Mouse (Mus musculus): ENCODE results near the gene Siglec1. TPM values are rescaled to one million over a fixed set of nuclear protein-coding genes. Genes with fewer than 3 reads are reported as not detected.
"Not testable (repeated sequence)": the region's sequence is repeated elsewhere in the genome, so short reads cannot be mapped to it uniquely, and the experiment has no call there.

Siglec1 gene
- total and polyA plus RNA-seq, 2 experiments from 2014 or later = 0.27 to 1.4 TPM

- Histone ChIP-seq H3K4me2 (ENCODE audit: low read depth, low read length, poor library complexity, severe bottlenecking) (no peak overlapping the region), H3K4me1 (ENCODE audit: insufficient read depth, low read length) (peaks cover 2% of the 10 kb centered on the region; the same call in 1 of the 2 replicates), H3K27ac (ENCODE audit: low read depth, low read length) (no peak overlapping the region), H3K4me3 (ENCODE audit: low read depth, low read length) (no peak overlapping the region), H3K27me3 (ENCODE audit: insufficient read depth, low read length) (no peaks in the 10 kb centered on the region), H3K9me3 (ENCODE audit: low read length) (no peaks in the 10 kb centered on the region; the same call in 1 of the 2 replicates), H3K9ac (replicated peaks; ENCODE audit: low read length, poor library complexity, severe bottlenecking) (no peak overlapping the region), H3K36me3 (ENCODE audit: insufficient read depth, low read length) (no peaks in the 10 kb centered on the region)
- 70% methylated on average over 17 of the region's 17 CpGs for WGBS
- ATAC-seq (ENCODE audit: low FRiP score) = no peak
- TF ChIP-seq CTCF (IDR thresholded peaks at IDR 0.05) = no peak
- peak; percentile 10 for DNase-seq (ENCODE audit: low spot score)
Measured at GRCm38 (mm10) chr2:131037226-131037990, 49.2 kb downstream of the Siglec1 start.

- Histone ChIP-seq H3K27me3 (ENCODE audit: insufficient read depth, low read length) (no peaks in the 10 kb centered on the region), H3K4me2 (ENCODE audit: low read depth, low read length, poor library complexity, severe bottlenecking) (no peak overlapping the region), H3K9me3 (ENCODE audit: low read length) (no peaks in the 10 kb centered on the region; the same call in 1 of the 2 replicates), H3K9ac (replicated peaks; ENCODE audit: low read length, poor library complexity, severe bottlenecking) (no peak overlapping the region), H3K27ac (ENCODE audit: low read depth, low read length) (no peak overlapping the region), H3K4me1 (ENCODE audit: insufficient read depth, low read length) (peaks cover 2% of the 10 kb centered on the region; the same call in 1 of the 2 replicates), H3K4me3 (ENCODE audit: low read depth, low read length) (no peak overlapping the region), H3K36me3 (ENCODE audit: insufficient read depth, low read length) (no peaks in the 10 kb centered on the region)
- DNase-seq (ENCODE audit: low spot score) (no peak), ATAC-seq (ENCODE audit: low FRiP score) (no peak)
- no peak for TF ChIP-seq CTCF (IDR thresholded peaks at IDR 0.05)
Measured at GRCm38 (mm10) chr2:131036757-131037156, 49.8 kb downstream of the Siglec1 start.

DNA sequence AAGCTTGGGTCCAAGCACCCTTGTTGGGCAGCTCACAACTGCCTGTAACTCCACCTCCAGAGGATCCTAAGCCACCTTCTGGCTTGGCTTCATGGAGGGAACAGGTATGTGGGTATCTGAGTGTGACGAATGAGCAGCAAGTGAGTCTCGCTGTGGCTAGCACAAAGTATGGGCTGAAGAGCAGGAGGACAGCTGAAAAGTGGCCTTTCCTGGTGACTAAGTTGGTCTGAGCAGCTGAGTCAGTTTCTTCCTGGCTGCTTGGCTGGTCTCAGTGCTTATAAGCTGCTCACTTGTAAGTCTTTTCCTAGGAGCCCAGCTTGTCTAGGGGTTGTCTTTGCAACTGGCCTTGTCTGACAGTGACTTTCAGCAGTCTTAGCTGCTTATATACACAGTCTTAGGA is 50.2 kb downstream of the Siglec1 start:
- 87% methylated on average over 2 of the region's 2 CpGs for WGBS

DNA sequence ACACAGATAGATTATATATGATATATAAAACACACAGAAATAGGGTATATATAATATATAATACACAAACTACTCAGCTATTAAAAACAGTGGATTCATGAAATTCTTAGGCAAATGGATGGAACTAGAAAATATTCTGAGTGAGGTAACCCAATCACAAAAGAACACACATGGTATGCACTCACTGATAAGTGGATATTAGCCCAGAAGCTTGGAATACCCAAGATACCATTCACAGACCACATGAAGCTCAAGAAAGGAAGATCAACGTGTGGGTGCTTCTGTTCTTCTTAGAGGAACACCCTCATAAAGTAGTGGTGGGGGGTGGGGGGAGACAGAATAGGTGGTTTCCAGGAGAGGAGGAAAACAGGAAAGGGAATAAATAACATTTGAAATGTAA is 55.2 kb downstream of the Siglec1 start:
- not testable (repeated sequence) for H3K9me3 ChIP-seq (ENCODE audit: low read length); ATAC-seq (ENCODE audit: low FRiP score); H3K27ac ChIP-seq (ENCODE audit: low read depth, low read length); DNase-seq (ENCODE audit: low spot score); H3K27me3 ChIP-seq (ENCODE audit: insufficient read depth, low read length); H3K4me3 ChIP-seq (ENCODE audit: low read depth, low read length); H3K4me2 ChIP-seq (ENCODE audit: low read depth, low read length, poor library complexity, severe bottlenecking); H3K4me1 ChIP-seq (ENCODE audit: insufficient read depth, low read length); H3K9ac ChIP-seq (replicated peaks; ENCODE audit: low read length, poor library complexity, severe bottlenecking)
- peaks cover 11% of the 10 kb centered on the region for H3K36me3 ChIP-seq (ENCODE audit: insufficient read depth, low read length)
- WGBS = 73% methylated on average over 1 of the region's 1 CpGs

More for the DNA sequence above, 50.2 kb downstream of the Siglec1 start:
- no peaks in the 10 kb centered on the region; the same call in 1 of the 2 replicates for H3K9me3 ChIP-seq (ENCODE audit: low read length)
- no peaks in the 10 kb centered on the region for H3K27me3 ChIP-seq (ENCODE audit: insufficient read depth, low read length)
- no peaks in the 10 kb centered on the region for H3K36me3 ChIP-seq (ENCODE audit: insufficient read depth, low read length)
- ATAC-seq (ENCODE audit: low FRiP score) (no peak), DNase-seq (ENCODE audit: low spot score) (no peak)
- H3K4me1 ChIP-seq (ENCODE audit: insufficient read depth, low read length) = peaks cover 2% of the 10 kb centered on the region; the same call in 1 of the 2 replicates
- H3K9ac ChIP-seq (replicated peaks; ENCODE audit: low read length, poor library complexity, severe bottlenecking) = no peak overlapping the region
- no peak overlapping the region for H3K27ac ChIP-seq (ENCODE audit: low read depth, low read length)
- TF ChIP-seq CTCF (IDR thresholded peaks at IDR 0.05) = no peak
- H3K4me3 ChIP-seq (ENCODE audit: low read depth, low read length) = no peak overlapping the region
- H3K4me2 ChIP-seq (ENCODE audit: low read depth, low read length, poor library complexity, severe bottlenecking) = no peak overlapping the region

- H3K4me2 ChIP-seq (ENCODE audit: low read depth, low read length, poor library complexity, severe bottlenecking) = no peak overlapping the region
- no peak overlapping the region for H3K9ac ChIP-seq (replicated peaks; ENCODE audit: low read length, poor library complexity, severe bottlenecking)
- TF ChIP-seq CTCF (IDR thresholded peaks at IDR 0.05) = no peak
- no peaks in the 10 kb centered on the region for H3K4me1 ChIP-seq (ENCODE audit: insufficient read depth, low read length)
- 84% methylated on average over 1 of the region's 1 CpGs for WGBS
- H3K27me3 ChIP-seq (ENCODE audit: insufficient read depth, low read length) = no peaks in the 10 kb centered on the region
- DNase-seq (ENCODE audit: low spot score) (no peak), ATAC-seq (ENCODE audit: low FRiP score) (no peak)
- H3K4me3 ChIP-seq (ENCODE audit: low read depth, low read length) = no peak overlapping the region
- H3K9me3 ChIP-seq (ENCODE audit: low read length) = no peaks in the 10 kb centered on the region; the same call in 1 of the 2 replicates
- H3K27ac ChIP-seq (ENCODE audit: low read depth, low read length) = no peak overlapping the region
- H3K36me3 ChIP-seq (ENCODE audit: insufficient read depth, low read length) = peaks cover 14% of the 10 kb centered on the region
Measured at GRCm38 (mm10) chr2:131030998-131031397, 55.6 kb downstream of the Siglec1 start.

DNA sequence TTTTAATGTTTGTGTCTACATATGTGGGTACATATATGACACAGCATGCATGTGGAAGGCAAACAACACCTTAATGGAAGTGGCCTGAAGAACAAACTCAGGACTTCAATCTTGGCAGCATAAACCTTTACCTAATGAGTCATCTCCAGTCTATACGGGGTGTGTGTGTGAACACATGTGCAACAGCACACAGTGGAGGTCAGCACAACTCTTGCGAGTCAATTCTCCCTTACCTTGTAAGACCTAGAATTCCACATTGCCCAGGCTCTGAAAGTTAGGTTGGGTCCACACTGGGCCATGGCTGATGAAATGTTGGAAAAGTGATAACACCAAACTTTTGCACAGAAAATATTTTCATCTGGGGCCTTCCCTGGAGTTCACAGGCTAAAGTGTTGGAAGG is 56.0 kb downstream of the Siglec1 start:
- Histone ChIP-seq H3K9ac (replicated peaks; ENCODE audit: low read length, poor library complexity, severe bottlenecking) (no peak overlapping the region), H3K4me3 (ENCODE audit: low read depth, low read length) (no peak overlapping the region), H3K27ac (ENCODE audit: low read depth, low read length) (no peak overlapping the region), H3K9me3 (ENCODE audit: low read length) (no peaks in the 10 kb centered on the region; the same call in 1 of the 2 replicates), H3K4me2 (ENCODE audit: low read depth, low read length, poor library complexity, severe bottlenecking) (no peak overlapping the region), H3K4me1 (ENCODE audit: insufficient read depth, low read length) (no peaks in the 10 kb centered on the region), H3K27me3 (ENCODE audit: insufficient read depth, low read length) (no peaks in the 10 kb centered on the region), H3K36me3 (ENCODE audit: insufficient read depth, low read length) (peaks cover 19% of the 10 kb centered on the region)
- no peak for ATAC-seq (ENCODE audit: low FRiP score)
- 96% methylated on average over 2 of the region's 2 CpGs for WGBS
- TF ChIP-seq CTCF (IDR thresholded peaks at IDR 0.05) = no peak
- DNase-seq (ENCODE audit: low spot score) = no peak

Measured in midbrain, postnatal 0 days (tissue).